Mouse (Mus musculus) MEL (cell line): ENCODE data around the gene Bicdl1. TPM values are rescaled to one million over a fixed set of nuclear protein-coding genes. Genes with fewer than 3 reads are reported as not detected.

Experiments used
- DNase-seq: peaks from one replicate; pipeline ENCODE4 v3.0.0; 2011; ENCODE audit warnings: low read depth, low spot score
- H3K27ac ChIP-seq: 2 replicates; pipeline ENCODE4 v1.5.1; 2012; ENCODE audit warnings: low read depth, mild to moderate bottlenecking, control low read depth, low read length, moderate library complexity; ENCODE audit not compliant: control insufficient read depth
- H3K27me3 ChIP-seq, 2 experiments: fragments of 150-350 bp in 1 of 2; sonication (generic) in 1 of 2; 2 replicates each; pipeline ENCODE4 v1.6.1; 2012; ENCODE audit warnings: low read length in 2 of 2, mild to moderate bottlenecking in 2 of 2, improper control_type of control experiment in 1 of 2, moderate library complexity in 1 of 2; ENCODE audit not compliant: insufficient read depth in 2 of 2, control insufficient read depth in 1 of 2
- H3K36me3 ChIP-seq, 2 experiments: 2 replicates each; pipeline ENCODE4 v1.6.1; 2012 to 2014; ENCODE audit warnings: low read length in 2 of 2, improper control_type of control experiment in 1 of 2, inconsistent platforms in 1 of 2, mild to moderate bottlenecking in 1 of 2; ENCODE audit not compliant: insufficient read depth in 2 of 2, control insufficient read depth in 1 of 2
- H3K4me1 ChIP-seq, 2 experiments: fragments of 150-350 bp in 1 of 2; sonication (generic) in 1 of 2; 2 replicates each; pipeline ENCODE4 v1.6.1; 2012; ENCODE audit warnings: low read length in 2 of 2, improper control_type of control experiment in 1 of 2, mild to moderate bottlenecking in 1 of 2; ENCODE audit not compliant: insufficient read depth in 2 of 2, control insufficient read depth in 1 of 2
- H3K4me3 ChIP-seq, 2 experiments: fragments of 150-350 bp in 1 of 2; sonication (generic) in 1 of 2; 2 replicates each; pipeline ENCODE4 v1.5.1; 2012; ENCODE audit warnings: low read depth in 2 of 2, low read length in 2 of 2, mild to moderate bottlenecking in 2 of 2, moderate library complexity in 2 of 2, control low read depth in 1 of 2, improper control_type of control experiment in 1 of 2; ENCODE audit not compliant: control insufficient read depth in 1 of 2, insufficient read depth in 1 of 2
- H3K79me2 ChIP-seq: 2 replicates; pipeline ENCODE4 v1.6.1; 2012; ENCODE audit warnings: mild to moderate bottlenecking, low read length, moderate library complexity; ENCODE audit not compliant: control insufficient read depth, poor library complexity, insufficient read depth
- H3K9ac ChIP-seq: 2 replicates; pipeline ENCODE4 v1.6.1; 2012; ENCODE audit warnings: low read depth, mild to moderate bottlenecking, control low read depth, low read length, moderate library complexity; ENCODE audit not compliant: control insufficient read depth, poor library complexity, severe bottlenecking
- H3K9me3 ChIP-seq: fragments of 150-350 bp; sonication (generic); replicated peaks from 2 replicates; pipeline ENCODE4 v1.6.1; 2012; ENCODE audit warnings: mild to moderate bottlenecking, low read length, improper control_type of control experiment, moderate library complexity; ENCODE audit not compliant: insufficient read depth
- CHD1 ChIP-seq: IDR thresholded peaks from 2 replicates; pipeline ENCODE4 v1.6.1; 2012; ENCODE audit warnings: low read depth, mild to moderate bottlenecking, inconsistent platforms, low read length, improper control_type of control experiment
- CHD2 ChIP-seq: IDR thresholded peaks from 2 replicates; pipeline ENCODE4 v1.6.1; 2011; ENCODE audit warnings: low read length, improper control_type of control experiment
- EP300 ChIP-seq, 2 experiments: IDR thresholded peaks; 2 replicates each; pipeline ENCODE4 v1.6.1; 2011; ENCODE audit warnings: improper control_type of control experiment in 2 of 2, low read length in 2 of 2, low read depth in 1 of 2, mild to moderate bottlenecking in 1 of 2
- ETS1 ChIP-seq: IDR thresholded peaks from 2 replicates; pipeline ENCODE4 v1.6.1; 2012; ENCODE audit warnings: low read depth, mild to moderate bottlenecking, inconsistent platforms, low read length, improper control_type of control experiment, moderate library complexity
- MAZ ChIP-seq: IDR thresholded peaks from 2 replicates; pipeline ENCODE4 v1.6.1; 2012; ENCODE audit warnings: low read depth, mild to moderate bottlenecking, inconsistent platforms, low read length, improper control_type of control experiment
- MEF2A ChIP-seq: IDR thresholded peaks from 2 replicates; pipeline ENCODE4 v1.6.1; 2014; ENCODE audit warnings: low read depth, mild to moderate bottlenecking, inconsistent platforms, low read length, improper control_type of control experiment; ENCODE audit not compliant: poor library complexity, insufficient replicate concordance, severe bottlenecking; ENCODE audit errors: extremely low read depth
- MXI1 ChIP-seq: IDR thresholded peaks from 2 replicates; pipeline ENCODE4 v1.6.1; 2011; ENCODE audit warnings: mild to moderate bottlenecking, low read depth, low read length, improper control_type of control experiment
- NELFE ChIP-seq: IDR thresholded peaks from 2 replicates; pipeline ENCODE4 v1.6.1; 2011; ENCODE audit warnings: low read depth, low read length, improper control_type of control experiment
- NRF1 ChIP-seq: IDR thresholded peaks from 2 replicates; pipeline ENCODE4 v1.6.1; 2014; ENCODE audit warnings: low read depth, mild to moderate bottlenecking, inconsistent platforms, low read length, improper control_type of control experiment, moderate library complexity; ENCODE audit not compliant: poor library complexity, insufficient read depth, severe bottlenecking
- TBP ChIP-seq: IDR thresholded peaks from 2 replicates; pipeline ENCODE4 v1.8.0; 2011; ENCODE audit warnings: low read depth, low read length, improper control_type of control experiment
- TCF12 ChIP-seq: IDR thresholded peaks from 2 replicates; pipeline ENCODE4 v1.6.1; 2014; ENCODE audit warnings: low read depth, mild to moderate bottlenecking, inconsistent platforms, low read length, improper control_type of control experiment, moderate library complexity
- USF1 ChIP-seq: IDR thresholded peaks from 2 replicates; pipeline ENCODE4 v1.6.1; 2014; ENCODE audit warnings: low read depth, mild to moderate bottlenecking, inconsistent platforms, low read length, improper control_type of control experiment, moderate library complexity
- ZKSCAN1 ChIP-seq: IDR thresholded peaks from 2 replicates; pipeline ENCODE4 v1.6.1; 2012; ENCODE audit warnings: low read depth, mild to moderate bottlenecking, inconsistent platforms, low read length, improper control_type of control experiment, moderate library complexity
- polyA plus RNA-seq, 2 experiments: library from polyadenylated mRNA; stranded (reverse) in 1 of 2; unstranded in 1 of 2; fragments of >175 nt in 1 of 2; fragments of >200 nt in 1 of 2; gene quantifications; 2 replicates each; pipeline versions ENCODE4 v1.2.1 to v1.2.4; 2012; ENCODE audit warnings: low replicate concordance in 2 of 2, low read depth in 1 of 2; ENCODE audit not compliant: insufficient read length in 2 of 2, insufficient read depth in 1 of 2, missing spikeins in 1 of 2
- total RNA-seq: library from RNA; depleted of rRNA; stranded (reverse); fragments of 300-350 nt; gene quantifications from 2 replicates; pipeline ENCODE4 v1.2.3, GENCODE M21; 2012

The Bicdl1 gene
- total and polyA plus RNA-seq, 3 experiments = 3.5 to 13.4 TPM; not detected in 1

DNA sequence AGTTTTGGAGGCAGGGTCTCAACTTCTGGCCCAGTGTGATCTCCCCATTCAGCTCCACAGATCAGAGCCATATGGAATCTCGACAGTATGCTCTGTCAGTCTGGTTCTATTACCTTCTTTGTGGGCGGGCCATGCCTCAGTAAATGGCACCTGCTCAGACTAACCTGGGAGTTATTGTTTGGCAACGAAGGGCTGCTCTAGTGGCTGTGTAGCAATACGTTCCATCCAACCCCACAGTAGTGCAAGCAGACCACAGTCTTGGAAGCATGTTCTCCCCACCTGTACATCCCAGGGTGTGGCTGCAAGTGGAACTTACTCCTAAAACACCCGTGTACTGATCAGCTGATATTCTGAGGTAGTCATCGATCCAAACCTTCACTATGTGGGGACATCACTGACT is 74.7 kb downstream of the Bicdl1 start:
- no peak overlapping the region for H3K27ac ChIP-seq
- H3K4me3 ChIP-seq = no peak overlapping the region
- H3K36me3 ChIP-seq = no peaks in the 10 kb centered on the region; a peak in 1 of 4 replicates
- DNase-seq = no peak
- H3K9me3 ChIP-seq = no peaks in the 10 kb centered on the region
- H3K27me3 ChIP-seq = no peaks in the 10 kb centered on the region
- H3K4me1 ChIP-seq = peaks cover 2 to 3% of the 10 kb centered on the region in 2 experiments; a peak in 1 of 4 replicates
- H3K79me2 ChIP-seq = no peaks in the 10 kb centered on the region
- H3K9ac ChIP-seq = no peak overlapping the region
- TF ChIP-seq MEF2A = no peak
- no peak for TF ChIP-seq NELFE
- no peak for TF ChIP-seq NRF1
- TF ChIP-seq EP300 (IDR thresholded peaks at IDR 0.05; ENCODE audit: low read depth in 1 of 2, low read length in 2 of 2) = no peak
- no peak for TF ChIP-seq CHD2
- no peak for TF ChIP-seq ETS1
- TF ChIP-seq MAZ = no peak
- TF ChIP-seq TCF12 = no peak
- TF ChIP-seq, all 39 proteins: peak for 0

- TF ChIP-seq CHD1 = no peak
- no peak for TF ChIP-seq TBP
- no peak for TF ChIP-seq CHD2
- no peak for TF ChIP-seq MXI1
- TF ChIP-seq USF1 = no peak
- TF ChIP-seq ZKSCAN1 = no peak
- TF ChIP-seq, all 39 proteins: peak for 0
- Histone ChIP-seq H3K4me1 (peaks cover 2 to 3% of the 10 kb centered on the region in 2 experiments; a peak in 1 of 4 replicates), H3K36me3 (no peaks in the 10 kb centered on the region; a peak in 1 of 4 replicates), H3K9ac (no peak overlapping the region), H3K79me2 (no peaks in the 10 kb centered on the region), H3K27ac (no peak overlapping the region), H3K4me3 (no peak overlapping the region), H3K27me3 (no peaks in the 10 kb centered on the region), H3K9me3 (no peaks in the 10 kb centered on the region)
- DNase-seq = no peak
Measured at GRCm38 (mm10) chr5:115653776-115654175, 77.6 kb downstream of the Bicdl1 start.
